Mouse (Mus musculus): ENCODE data around the gene Nynrin. TPM values are rescaled to one million over a fixed set of nuclear protein-coding genes. Genes with fewer than 3 reads are reported as not detected.

Nynrin gene
- total and polyA plus RNA-seq, 3 experiments = not detected

DNA sequence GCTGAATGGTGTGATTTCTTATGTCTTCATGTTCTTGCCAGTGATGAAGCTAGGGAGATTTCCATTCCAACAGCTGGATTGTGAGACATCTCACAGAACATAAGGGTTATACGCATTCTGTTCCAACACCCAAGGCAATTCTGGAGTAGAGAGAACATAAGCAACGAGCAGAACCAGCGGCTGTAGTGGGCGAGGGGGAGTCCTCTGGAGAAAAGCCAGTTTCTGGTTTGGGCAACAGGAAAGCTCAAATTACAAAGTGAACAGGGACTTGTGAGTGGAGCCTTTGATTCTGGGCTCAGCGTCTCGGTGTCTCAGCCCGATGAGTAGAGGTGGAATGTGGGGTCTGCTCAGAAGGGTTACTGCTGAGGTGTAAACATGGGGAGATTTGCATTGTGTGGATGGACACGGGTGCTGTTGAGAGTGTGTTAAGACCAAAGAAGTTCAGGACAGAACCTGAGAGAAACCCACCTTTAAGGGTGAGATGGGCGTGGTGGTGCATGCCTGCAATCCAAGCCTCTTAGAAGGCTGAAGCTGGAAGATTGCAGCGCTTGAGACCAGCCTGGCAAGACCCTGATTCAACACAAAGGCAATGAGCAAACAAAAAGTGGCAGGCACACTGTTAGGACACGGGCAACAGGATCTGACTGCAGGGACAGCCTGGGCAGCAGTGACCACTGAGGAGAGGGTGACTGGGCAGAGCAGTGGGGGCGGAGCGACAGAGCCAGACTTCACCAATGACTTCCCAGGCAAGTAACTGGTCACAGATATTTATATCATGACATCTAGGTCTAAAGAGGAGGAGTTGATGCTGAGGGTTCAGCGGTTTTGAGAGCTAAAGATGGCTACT lies 23.9 kb downstream of the Nynrin start (continued):
- TF ChIP-seq RAD21 (IDR thresholded peaks at IDR 0.05; ENCODE audit: low read depth, low read length) (no peak), TCF12 (IDR thresholded peaks at IDR 0.05; ENCODE audit: low read depth, low read length) (no peak)

- Histone ChIP-seq H3K36me3 (ENCODE audit: control insufficient read depth in 1 of 2, insufficient read depth in 2 of 2, low read length in 2 of 2) (peaks cover 0 to 7% of the 10 kb centered on the region in 2 experiments; a peak in 2 of 4 replicates), H3K27ac (ENCODE audit: control insufficient read depth, low read depth, low read length) (no peak overlapping the region), H3K27me3 (ENCODE audit: control insufficient read depth in 1 of 2, insufficient read depth in 2 of 2, low read length in 2 of 2) (no peaks in the 10 kb centered on the region), H3K4me1 (ENCODE audit: control insufficient read depth in 1 of 2, insufficient read depth in 2 of 2, low read length in 2 of 2) (peaks cover 3 to 25% of the 10 kb centered on the region in 2 experiments), H3K79me2 (ENCODE audit: control insufficient read depth, insufficient read depth, low read length, poor library complexity) (no peaks in the 10 kb centered on the region), H3K4me3 (ENCODE audit: control insufficient read depth in 1 of 2, insufficient read depth in 1 of 2, low read depth in 2 of 2, low read length in 2 of 2) (no peak overlapping the region), H3K9me3 (replicated peaks; ENCODE audit: insufficient read depth, low read length) (no peaks in the 10 kb centered on the region), H3K9ac (ENCODE audit: control insufficient read depth, low read depth, low read length, poor library complexity, severe bottlenecking) (no peak overlapping the region)
- no peak for DNase-seq (ENCODE audit: low read depth, low spot score)
- 0 out of 2 replicates have a peak, but pooled peaks have one; percentile 5 for TF ChIP-seq ZNF384 (IDR thresholded peaks at IDR 0.05; ENCODE audit: low read depth, low read length)
- no peak for TF ChIP-seq ELF1 (IDR thresholded peaks at IDR 0.05; ENCODE audit: low read depth, low read length)
These were observed 24.6 kb downstream of the Nynrin start for GRCm38 (mm10) chr14:55878316-55878940.

DNA sequence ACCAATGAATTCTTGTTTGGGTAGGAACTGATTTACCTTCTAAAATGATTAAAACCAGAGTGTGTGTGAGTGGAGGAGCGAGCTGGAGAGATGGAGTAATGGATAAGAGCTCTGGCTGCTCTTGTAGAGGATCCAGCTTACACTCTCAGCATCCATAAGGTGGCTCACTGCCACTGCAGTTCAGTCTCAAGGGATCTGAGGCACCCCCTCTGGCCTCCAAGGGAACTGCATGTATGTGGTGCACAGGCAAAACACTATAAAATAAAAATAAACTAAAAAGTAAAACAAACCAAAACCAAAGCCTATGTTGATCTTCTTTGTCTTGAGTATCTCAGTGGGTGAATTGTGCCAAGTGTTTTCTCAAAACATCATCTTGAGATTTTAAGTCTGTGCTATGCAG lies 25.8 kb downstream of the Nynrin start:
- Histone ChIP-seq H3K27me3 (ENCODE audit: control insufficient read depth in 1 of 2, insufficient read depth in 2 of 2, low read length in 2 of 2) (no peaks in the 10 kb centered on the region), H3K4me1 (ENCODE audit: control insufficient read depth in 1 of 2, insufficient read depth in 2 of 2, low read length in 2 of 2) (peaks cover 4 to 29% of the 10 kb centered on the region in 2 experiments), H3K4me3 (ENCODE audit: control insufficient read depth in 1 of 2, insufficient read depth in 1 of 2, low read depth in 2 of 2, low read length in 2 of 2) (no peak overlapping the region), H3K9ac (ENCODE audit: control insufficient read depth, low read depth, low read length, poor library complexity, severe bottlenecking) (no peak overlapping the region), H3K79me2 (ENCODE audit: control insufficient read depth, insufficient read depth, low read length, poor library complexity) (no peaks in the 10 kb centered on the region), H3K27ac (ENCODE audit: control insufficient read depth, low read depth, low read length) (no peak overlapping the region), H3K9me3 (replicated peaks; ENCODE audit: insufficient read depth, low read length) (no peaks in the 10 kb centered on the region), H3K36me3 (ENCODE audit: control insufficient read depth in 1 of 2, insufficient read depth in 2 of 2, low read length in 2 of 2) (peaks cover 0 to 7% of the 10 kb centered on the region in 2 experiments; a peak in 2 of 4 replicates)
- TF ChIP-seq SIN3A (IDR thresholded peaks at IDR 0.05; ENCODE audit: low read length) (peak; percentile 45; the same call in 1 of the 2 replicates), ZC3H11A (IDR thresholded peaks at IDR 0.05; ENCODE audit: low read depth, low read length) (peak; percentile 6; the same call in 1 of the 2 replicates), POLR2AphosphoS5 (IDR thresholded peaks at IDR 0.05; ENCODE audit: borderline replicate concordance, low read depth, low read length) (no peak), POLR2AphosphoS2 (IDR thresholded peaks at IDR 0.05; ENCODE audit: low read length) (no peak), MYC (IDR thresholded peaks at IDR 0.05; ENCODE audit: low read depth, low read length) (peak; percentile 64; the same call in 1 of the 2 replicates), SMC3 (IDR thresholded peaks at IDR 0.05; ENCODE audit: low read depth, low read length) (peak; percentile 31; the same call in 1 of the 2 replicates), ZMIZ1 (IDR thresholded peaks at IDR 0.05; ENCODE audit: low read depth, low read length) (no peak), EP300 (IDR thresholded peaks at IDR 0.05; ENCODE audit: low read depth in 1 of 2, low read length in 2 of 2) (no peak; a peak in 1 of 4 replicates), UBTF (IDR thresholded peaks at IDR 0.05; ENCODE audit: borderline replicate concordance, insufficient read depth, low read depth, low read length) (no peak), RAD21 (IDR thresholded peaks at IDR 0.05; ENCODE audit: low read depth, low read length) (peak; percentile 12), MYB (IDR thresholded peaks at IDR 0.05; ENCODE audit: low read depth, low read length) (no peak), JUND (IDR thresholded peaks at IDR 0.05; ENCODE audit: low read depth, low read length) (no peak), USF1 (IDR thresholded peaks at IDR 0.05; ENCODE audit: low read depth, low read length) (no peak), ZKSCAN1 (IDR thresholded peaks at IDR 0.05; ENCODE audit: low read depth, low read length) (peak; percentile 98), TBP (IDR thresholded peaks at IDR 0.05; ENCODE audit: low read depth, low read length) (no peak), CTCF (IDR thresholded peaks at IDR 0.05 in 2 of 3, conservative IDR thresholded peaks at IDR 0.05 in 1 of 3; ENCODE audit: control insufficient read depth in 1 of 3, insufficient read depth in 1 of 3, low read depth in 2 of 3, low read length in 3 of 3, poor library complexity in 1 of 3, severe bottlenecking in 1 of 3) (peak; percentile 61 to 88 (median 72)), TCF12 (IDR thresholded peaks at IDR 0.05; ENCODE audit: low read depth, low read length) (0 out of 2 replicates have a peak, but pooled peaks have one; percentile 41)
- peak; percentile 82 for DNase-seq (ENCODE audit: low read depth, low spot score)

Measured in MEL (cell line).